Mouse (Mus musculus) heart, adult 2 months (tissue): ENCODE data around the gene Masp1. TPM values are rescaled to one million over a fixed set of nuclear protein-coding genes. Genes with fewer than 3 reads are reported as not detected.

Source experiments
- DNase-seq, 2 experiments: peaks; one replicate each; pipeline ENCODE4 v3.0.0; 2021
- H3K27ac ChIP-seq: fragments of 200-600 bp; 2 replicates; pipeline ENCODE4 v1.8.1; 2022
- H3K27me3 ChIP-seq: fragments of 200-500 bp; 2 replicates; pipeline ENCODE4 v1.6.1; 2012; ENCODE audit warnings: mild to moderate bottlenecking, low read length, inconsistent platforms, mixed read lengths; ENCODE audit not compliant: control insufficient read depth, insufficient read depth
- H3K36me3 ChIP-seq: fragments of 200-500 bp; 2 replicates; pipeline ENCODE4 v1.6.1; 2012; ENCODE audit warnings: low read length, inconsistent platforms; ENCODE audit not compliant: control insufficient read depth, insufficient read depth
- H3K4me1 ChIP-seq: fragments of 200-500 bp; 2 replicates; pipeline ENCODE4 v1.6.1; 2011; ENCODE audit warnings: low read length; ENCODE audit not compliant: control insufficient read depth, insufficient read depth
- H3K4me3 ChIP-seq: fragments of 200-600 bp; 2 replicates; pipeline ENCODE4 v1.8.1; 2022
- H3K79me2 ChIP-seq: fragments of 200-500 bp; replicated peaks from 2 replicates; pipeline ENCODE4 v1.6.1; 2012; ENCODE audit warnings: mild to moderate bottlenecking, inconsistent platforms, low read length, moderate library complexity, mixed read lengths; ENCODE audit not compliant: control insufficient read depth, insufficient read depth
- H3K9ac ChIP-seq: fragments of 200-500 bp; 2 replicates; pipeline ENCODE4 v1.6.1; 2012; ENCODE audit warnings: low read depth, mild to moderate bottlenecking, control low read depth, inconsistent platforms, low read length, mixed read lengths
- CTCF ChIP-seq: fragments of 200-600 bp; IDR thresholded peaks from 2 replicates; pipeline ENCODE4 v1.8.1; 2022; ENCODE audit warnings: antibody characterized with exemption, mild to moderate bottlenecking, moderate library complexity
- EP300 ChIP-seq: fragments of 200-500 bp; IDR thresholded peaks from 2 replicates; pipeline ENCODE4 v1.6.1; 2011; ENCODE audit warnings: low read depth, low read length, control low read depth; ENCODE audit not compliant: insufficient read depth
- POLR2A ChIP-seq: fragments of 200-500 bp; IDR thresholded peaks from 2 replicates; pipeline ENCODE4 v1.6.1; 2011; ENCODE audit warnings: mild to moderate bottlenecking, low read depth, low read length, control low read depth; ENCODE audit not compliant: insufficient read depth
- WGBS: fragments of 180-500 bp; shearing (Covaris S2); methylation state at CpG from one replicate; pipeline ENCODE4 v1.1.7; 2018; 5-methylcytosine and 5-hydroxymethylcytosine counted together
- intact Hi-C: fragments of 180-260 bp; cut with DNase I; formaldehyde crosslinking; loops from one replicate; pipeline ENCODE4 v1.15.1; 2025
- polyA plus RNA-seq: library from polyadenylated mRNA; depleted of rRNA; stranded (reverse); fragments of >200 nt; gene quantifications from 2 replicates; pipeline ENCODE4 v1.2.3, GENCODE M21; 2012
- total RNA-seq, 2 experiments: library from RNA; stranded (reverse); gene quantifications; 2 replicates each; pipeline ENCODE4 v1.2.3; 2021

Gene Masp1
- total and polyA plus RNA-seq, 3 experiments = 10.3 to 15.8 (median 15.4) TPM

DNA sequence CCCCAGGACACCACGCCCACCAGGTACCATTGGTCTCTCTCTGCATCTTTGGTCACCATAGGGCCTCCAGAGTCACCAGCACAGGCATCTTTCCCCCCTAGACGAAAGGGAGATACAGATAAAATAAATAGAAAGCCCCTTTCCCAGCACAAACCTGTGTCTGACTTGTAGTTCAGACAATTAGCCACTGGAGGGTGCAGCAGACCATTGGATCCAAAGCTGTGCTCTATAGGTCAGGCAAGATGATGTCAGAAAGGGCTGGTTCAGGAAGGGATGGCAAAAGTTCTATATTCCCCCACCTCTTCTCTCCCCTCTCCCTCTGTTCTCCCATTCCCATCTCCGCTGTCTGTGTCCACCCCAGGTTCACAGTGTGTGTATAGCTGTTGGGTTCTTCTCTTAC, 68.1 kb downstream of the Masp1 start:
- no peak overlapping the region for H3K9ac ChIP-seq
- no peaks in the 10 kb centered on the region for H3K79me2 ChIP-seq
- intact Hi-C loops = loop anchor here (1.0 to 5.0 kb wide), 3 partner anchors 98 to 500 kb away; no protein-coding TSS in a partner anchor
- no peak overlapping the region for H3K27ac ChIP-seq
- DNase-seq = peak; percentile 26 to 51
- peaks cover 7% of the 10 kb centered on the region for H3K4me1 ChIP-seq
- no peaks in the 10 kb centered on the region for H3K27me3 ChIP-seq
- H3K4me3 ChIP-seq = no peak overlapping the region
- no peaks in the 10 kb centered on the region for H3K36me3 ChIP-seq
- WGBS = 23% methylated on average over 3 of the region's 3 CpGs
- no peak for TF ChIP-seq POLR2A
- peak; percentile 51; the same call in 1 of the 2 replicates for TF ChIP-seq EP300
- peak; percentile 85 for TF ChIP-seq CTCF

DNA sequence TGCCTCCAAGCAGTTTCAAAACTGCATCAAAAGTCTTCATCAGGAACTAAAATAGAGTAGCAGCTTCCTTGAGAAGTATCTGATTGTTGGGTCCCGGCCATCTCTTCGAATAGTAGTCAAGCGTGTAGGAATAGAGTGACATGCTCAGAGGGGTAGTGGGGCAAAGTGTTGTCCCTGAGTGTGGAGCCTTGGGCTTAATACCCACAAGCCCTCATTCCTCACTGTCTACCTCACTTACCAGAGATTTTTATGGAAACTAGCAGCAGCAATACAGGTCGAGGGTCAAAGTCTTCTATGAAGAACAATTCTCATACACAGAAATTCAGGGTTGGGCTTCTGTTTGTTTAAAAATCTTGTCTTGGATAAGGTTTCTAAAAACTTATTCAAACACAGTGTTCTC, 69.8 kb downstream of the Masp1 start:
- no peak for DNase-seq
- H3K27ac ChIP-seq = no peak overlapping the region; the same call in 1 of the 2 replicates
- TF ChIP-seq CTCF (no peak), POLR2A (no peak), EP300 (no peak)
- no peak overlapping the region for H3K9ac ChIP-seq
- intact Hi-C loops = loop anchor here (5.0 kb wide), 1 partner anchor 501 kb away; no protein-coding TSS in a partner anchor
- H3K27me3 ChIP-seq = no peaks in the 10 kb centered on the region
- no peak overlapping the region for H3K4me3 ChIP-seq
- no peaks in the 10 kb centered on the region for H3K36me3 ChIP-seq
- no peaks in the 10 kb centered on the region for H3K4me1 ChIP-seq
- 80% methylated on average over 4 of the region's 4 CpGs for WGBS
- H3K79me2 ChIP-seq = no peaks in the 10 kb centered on the region

GRCm38 (mm10) chr16:23449946-23450345, 70.7 kb downstream of the Masp1 start:
- no peaks in the 10 kb centered on the region for H3K4me1 ChIP-seq
- H3K9ac ChIP-seq = no peak overlapping the region
- H3K79me2 ChIP-seq = no peaks in the 10 kb centered on the region
- no peak overlapping the region for H3K27ac ChIP-seq
- no peaks in the 10 kb centered on the region for H3K27me3 ChIP-seq
- WGBS = 80% methylated on average over 2 of the region's 2 CpGs
- no peaks in the 10 kb centered on the region for H3K36me3 ChIP-seq
- intact Hi-C loops = loop anchor here (5.0 kb wide), 1 partner anchor 502 kb away; no protein-coding TSS in a partner anchor
- TF ChIP-seq POLR2A = no peak
- no peak for TF ChIP-seq CTCF
- no peak for TF ChIP-seq EP300
- no peak overlapping the region for H3K4me3 ChIP-seq
- no peak for DNase-seq

DNA sequence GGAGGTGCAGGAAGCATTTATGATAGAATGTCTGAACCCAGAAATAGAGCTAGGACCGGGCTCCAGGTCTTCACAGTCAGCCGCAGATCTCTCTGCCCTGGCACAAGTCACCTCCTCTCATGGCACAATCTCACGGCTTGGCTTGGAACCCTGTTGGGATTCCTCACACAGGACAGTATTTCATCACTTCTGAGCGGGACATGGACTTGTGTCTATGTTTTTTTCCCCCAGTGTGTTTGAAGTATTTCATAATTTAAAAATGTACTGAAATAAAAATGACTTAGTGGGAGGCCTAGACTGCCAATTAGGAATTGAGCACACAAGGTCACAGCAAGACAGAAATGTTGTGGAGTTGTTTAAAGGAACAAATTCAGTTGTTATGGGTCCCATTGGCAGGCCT, 76.4 kb downstream of the Masp1 start:
- DNase-seq = peak in 1 of 2 experiments; percentile 44
- H3K79me2 ChIP-seq = no peaks in the 10 kb centered on the region
- H3K27me3 ChIP-seq = no peaks in the 10 kb centered on the region
- no peaks in the 10 kb centered on the region for H3K4me1 ChIP-seq
- 52% methylated on average over 4 of the region's 4 CpGs for WGBS
- no peaks in the 10 kb centered on the region for H3K36me3 ChIP-seq
- intact Hi-C loops = no loop called here
- H3K4me3 ChIP-seq = no peak overlapping the region
- no peak overlapping the region for H3K27ac ChIP-seq
- TF ChIP-seq CTCF = no peak
- no peak for TF ChIP-seq EP300
- TF ChIP-seq POLR2A = no peak
- H3K9ac ChIP-seq = no peak overlapping the region

DNA sequence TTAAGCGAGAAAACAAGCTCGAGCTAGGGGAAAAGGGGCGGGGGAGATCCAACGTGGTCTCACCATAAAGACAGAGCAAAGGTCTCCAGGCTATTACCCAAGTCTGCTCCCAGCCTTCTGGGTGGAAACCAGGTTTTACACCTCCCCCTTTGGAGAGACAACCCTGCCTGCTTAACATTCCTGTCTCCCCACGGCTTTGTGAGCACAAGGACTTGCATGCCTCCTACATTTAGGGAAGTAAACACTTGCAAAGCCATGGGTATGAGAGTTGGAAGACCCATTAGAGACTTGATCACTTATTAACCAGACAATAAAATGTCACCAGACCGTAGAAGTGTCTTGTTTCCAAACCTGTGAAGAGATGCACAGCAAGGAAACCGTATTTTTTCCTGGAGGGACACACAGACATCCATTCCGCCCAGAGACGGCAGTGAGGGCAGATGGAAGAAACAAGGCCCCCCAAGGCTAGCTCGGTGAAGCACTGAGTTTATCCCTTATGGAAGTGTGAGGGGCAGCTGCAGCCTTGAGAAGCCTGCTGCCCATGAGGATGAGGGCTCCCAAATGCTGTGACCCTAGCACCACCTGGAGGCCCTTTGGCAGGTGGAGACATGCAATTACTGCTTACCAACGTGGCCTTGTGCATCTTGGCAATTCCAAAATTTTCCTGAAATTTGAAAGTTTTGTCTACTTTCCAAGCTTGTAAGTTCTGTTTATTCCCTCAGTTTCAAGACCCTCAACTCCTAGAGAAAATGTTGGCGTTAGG, 83.0 kb downstream of the Masp1 start:
- no peak overlapping the region for H3K9ac ChIP-seq
- TF ChIP-seq POLR2A (no peak), CTCF (peak; percentile 58)
- DNase-seq = peak in 1 of 2 experiments; percentile 11
- H3K27me3 ChIP-seq = no peaks in the 10 kb centered on the region
- H3K4me1 ChIP-seq = no peaks in the 10 kb centered on the region
- no peak overlapping the region for H3K27ac ChIP-seq
- no peak overlapping the region for H3K4me3 ChIP-seq
- no peaks in the 10 kb centered on the region for H3K36me3 ChIP-seq
- intact Hi-C loops = no loop called here
- WGBS = 72% methylated on average over 12 of the region's 12 CpGs
- H3K79me2 ChIP-seq = no peaks in the 10 kb centered on the region

GRCm38 (mm10) chr16:23429991-23430390, 90.6 kb downstream of the Masp1 start:
- H3K4me1 ChIP-seq = peaks cover 1% of the 10 kb centered on the region; the same call in 1 of the 2 replicates
- intact Hi-C loops = no loop called here
- TF ChIP-seq EP300 (no peak), CTCF (no peak), POLR2A (no peak)
- no peaks in the 10 kb centered on the region for H3K79me2 ChIP-seq
- no peaks in the 10 kb centered on the region for H3K27me3 ChIP-seq
- no peak overlapping the region for H3K27ac ChIP-seq
- DNase-seq = no peak
- no peak overlapping the region for H3K4me3 ChIP-seq
- H3K9ac ChIP-seq = no peak overlapping the region
- 66% methylated on average over 8 of the region's 8 CpGs for WGBS
- H3K36me3 ChIP-seq = no peaks in the 10 kb centered on the region
